ENCODE assay signal across 8 mouse cellular contexts in genomic region chr12:64966101-64966631, GRCm38 (mm10). TPM values are rescaled to one million over a fixed set of nuclear protein-coding genes. Genes with fewer than 3 reads are reported as not detected.
DNase-seq lines count a peak whose midpoint lies in the region; ATAC-seq lines count a peak whose summit lies in the region.

No protein-coding gene starts in this region.

- peak; percentile 41 to 62 for DNase-seq in cerebellum, adult 18-20 months
- no peak for DNase-seq in cerebellum, adult 9-11 months
- peak; percentile 55 for DNase-seq in gastrocnemius, postnatal 10 days
- peak; percentile 32 to 37 for DNase-seq in spleen, postnatal 36 days (ENCODE audit: low spot score in 2 of 2)

- H3K9me3 ChIP-seq in intestine, embryonic 15.5 days, result no peaks in the 10 kb centered on the region
- no peaks in the 10 kb centered on the region for H3K9me3 ChIP-seq in limb, embryonic 12.5 days
- H3K9me3 ChIP-seq in midbrain, embryonic 12.5 days, result no peaks in the 10 kb centered on the region

- no peaks in the 10 kb centered on the region; the same call in 1 of the 2 replicates for H3K4me1 ChIP-seq in intestine, embryonic 15.5 days (replicated peaks)
- H3K4me1 ChIP-seq in limb, embryonic 12.5 days (replicated peaks), result peaks cover 30% of the 10 kb centered on the region
- H3K4me1 ChIP-seq in midbrain, embryonic 12.5 days, result peaks cover 41% of the 10 kb centered on the region

- ATAC-seq in common myeloid progenitor, adult 5-6 weeks (replicated peaks; ENCODE audit: low read depth, poor library complexity, severe bottlenecking), result peak; percentile 9
- ATAC-seq in intestine, embryonic 15.5 days, result peak; percentile 34
- no peak for ATAC-seq in limb, embryonic 12.5 days (ENCODE audit: insufficient number of reproducible peaks, insufficient read depth, low FRiP score, low TSS enrichment, low read depth)
- no peak for ATAC-seq in midbrain, embryonic 12.5 days (ENCODE audit: low FRiP score, low read depth)

- no peaks in the 10 kb centered on the region for H3K27me3 ChIP-seq in intestine, embryonic 15.5 days (replicated peaks)
- no peaks in the 10 kb centered on the region for H3K27me3 ChIP-seq in limb, embryonic 12.5 days
- H3K27me3 ChIP-seq in midbrain, embryonic 12.5 days, result no peaks in the 10 kb centered on the region

- peak overlapping the region; percentile 74 for H3K4me3 ChIP-seq in intestine, embryonic 15.5 days (replicated peaks)
- peak overlapping the region; percentile 85 for H3K4me3 ChIP-seq in limb, embryonic 12.5 days (replicated peaks)
- peak overlapping the region; percentile 67 for H3K4me3 ChIP-seq in midbrain, embryonic 12.5 days

- H3K9ac ChIP-seq in intestine, embryonic 15.5 days, result peak overlapping the region; percentile 80
- H3K9ac ChIP-seq in limb, embryonic 12.5 days (replicated peaks), result peak overlapping the region; percentile 86
- H3K9ac ChIP-seq in midbrain, embryonic 12.5 days (replicated peaks), result peak overlapping the region; percentile 92

- peak overlapping the region; percentile 79 for H3K27ac ChIP-seq in intestine, embryonic 15.5 days
- H3K27ac ChIP-seq in limb, embryonic 12.5 days, result peak overlapping the region; percentile 86
- peak overlapping the region; percentile 92 for H3K27ac ChIP-seq in midbrain, embryonic 12.5 days (replicated peaks)

- peak overlapping the region; percentile 86 for H3K4me2 ChIP-seq in intestine, embryonic 15.5 days (replicated peaks)
- H3K4me2 ChIP-seq in limb, embryonic 12.5 days, result peak overlapping the region; percentile 98
- peak overlapping the region; percentile 98 for H3K4me2 ChIP-seq in midbrain, embryonic 12.5 days (replicated peaks)

- H3K36me3 ChIP-seq in intestine, embryonic 15.5 days, result no peaks in the 10 kb centered on the region
- H3K36me3 ChIP-seq in limb, embryonic 12.5 days, result no peaks in the 10 kb centered on the region
- no peaks in the 10 kb centered on the region for H3K36me3 ChIP-seq in midbrain, embryonic 12.5 days

- WGBS in intestine, embryonic 15.5 days, result under 1% methylated on average over 44 of the region's 44 CpGs
- WGBS in limb, embryonic 12.5 days, result under 1% methylated on average over 44 of the region's 44 CpGs
- WGBS in midbrain, embryonic 12.5 days, result under 1% methylated on average over 43 of the region's 44 CpGs

RNA-seq across cellular contexts. Expression of gene Togaram1, which starts 0.6 kb away (rescaled TPM):
- total RNA-seq in common myeloid progenitor, adult 5-6 weeks (2017), result 53.5 and 60.8 TPM in 2 replicates
- 10 to 100 TPM; 10.8 to 12.8 TPM for total RNA-seq in gastrocnemius, postnatal 10 days (2021)
- polyA plus RNA-seq in intestine, embryonic 15.5 days (2015; fragmentation: Nextera tagmentation; extraction: Ambion mirVana), result 23.8 and 28.0 TPM in 2 replicates
- polyA plus RNA-seq in limb, embryonic 12.5 days (2016; fragmentation: Nextera tagmentation; extraction: Ambion mirVana), result 29.6 and 31.0 TPM in 2 replicates
- 27.5 and 33.4 TPM in 2 replicates for polyA plus RNA-seq in midbrain, embryonic 12.5 days (2016; fragmentation: Nextera tagmentation; extraction: Ambion mirVana)

RNA-seq across cellular contexts. Expression of gene Klhl28, which starts 0.8 kb away (rescaled TPM):
- total RNA-seq in common myeloid progenitor, adult 5-6 weeks (2017), result 12.1 and 18.8 TPM in 2 replicates
- total RNA-seq in gastrocnemius, postnatal 10 days (2021), result 10 to 100 TPM; 10.5 to 10.8 TPM
- 10.0 and 10.7 TPM in 2 replicates for polyA plus RNA-seq in intestine, embryonic 15.5 days (2015; fragmentation: Nextera tagmentation; extraction: Ambion mirVana)
- 9.9 and 10.8 TPM in 2 replicates for polyA plus RNA-seq in limb, embryonic 12.5 days (2016; fragmentation: Nextera tagmentation; extraction: Ambion mirVana)
- polyA plus RNA-seq in midbrain, embryonic 12.5 days (2016; fragmentation: Nextera tagmentation; extraction: Ambion mirVana), result 19.5 and 20.4 TPM in 2 replicates

RNA-seq across cellular contexts. Expression of gene Gm527, which starts 48.5 kb away (rescaled TPM):
- 1.5 and 2.2 TPM in 2 replicates for total RNA-seq in common myeloid progenitor, adult 5-6 weeks (2017)
- total RNA-seq in gastrocnemius, postnatal 10 days (2021), result 1 to 10 TPM; 5.0 to 6.1 TPM
- 3.3 and 3.4 TPM in 2 replicates for polyA plus RNA-seq in intestine, embryonic 15.5 days (2015; fragmentation: Nextera tagmentation; extraction: Ambion mirVana)
- 3.8 and 4.9 TPM in 2 replicates for polyA plus RNA-seq in limb, embryonic 12.5 days (2016; fragmentation: Nextera tagmentation; extraction: Ambion mirVana)
- polyA plus RNA-seq in midbrain, embryonic 12.5 days (2016; fragmentation: Nextera tagmentation; extraction: Ambion mirVana), result 2.9 and 3.7 TPM in 2 replicates

Comparison
In these comparisons a context has a peak if more than half of its experiments do, and no peak if none do; other contexts are left out.
1. ATAC-seq: peak in common myeloid progenitor, adult 5-6 weeks (single experiment) and intestine, embryonic 15.5 days (single experiment); none in limb, embryonic 12.5 days (single experiment) and midbrain, embryonic 12.5 days (single experiment).
2. Peak in every context shown above with its lines, with median percentiles within 50 percentile points of each other: H3K27ac ChIP-seq, H3K4me2 ChIP-seq, H3K4me3 ChIP-seq and H3K9ac ChIP-seq.